Mouse (Mus musculus) bone marrow macrophage, adult 2 months (primary cell): ENCODE measurements around the gene Calhm2. TPM values are rescaled to one million over a fixed set of nuclear protein-coding genes. Genes with fewer than 3 reads are reported as not detected.

Experiments used
- H3K27ac ChIP-seq: 2 replicates; pipeline ENCODE4 v1.5.1; 2012; ENCODE audit warnings: low read depth, low read length; ENCODE audit not compliant: insufficient read depth
- H3K4me1 ChIP-seq: 2 replicates; pipeline ENCODE4 v1.6.1; 2012; ENCODE audit warnings: low read length; ENCODE audit not compliant: control insufficient read depth, insufficient read depth
- H3K4me3 ChIP-seq: 2 replicates; pipeline ENCODE4 v1.5.1; 2012; ENCODE audit warnings: mild to moderate bottlenecking, low read length, moderate library complexity; ENCODE audit not compliant: insufficient read depth
- CTCF ChIP-seq: IDR thresholded peaks from 2 replicates; pipeline ENCODE4 v1.5.1; 2012; ENCODE audit warnings: low read depth, mild to moderate bottlenecking, low read length, moderate library complexity
- POLR2A ChIP-seq: IDR thresholded peaks from 2 replicates; pipeline ENCODE4 v1.6.1; 2012; ENCODE audit warnings: mild to moderate bottlenecking, low read depth, low read length, borderline replicate concordance
- polyA plus RNA-seq: library from polyadenylated mRNA; stranded (reverse); fragments of >200 nt; gene quantifications from 2 replicates; pipeline ENCODE4 v1.2.4, GENCODE M21; 2012; ENCODE audit not compliant: missing spikeins, insufficient read depth, insufficient read length

Calhm2 gene
- polyA plus RNA-seq, 1 experiment: 27.5 TPM

GRCm38 (mm10) chr19:47130551-47131125 is 7.5 kb downstream of the Calhm2 start:
- no peak overlapping the region for H3K27ac ChIP-seq
- H3K4me3 ChIP-seq: no peak overlapping the region
- TF ChIP-seq POLR2A (no peak), CTCF (no peak)
- peaks cover 32% of the 10 kb centered on the region for H3K4me1 ChIP-seq

GRCm38 (mm10) chr19:47128835-47129234 is 9.3 kb downstream of the Calhm2 start:
- Histone ChIP-seq H3K4me3 (no peak overlapping the region), H3K4me1 (peaks cover 17% of the 10 kb centered on the region), H3K27ac (no peak overlapping the region)
- TF ChIP-seq POLR2A (no peak), CTCF (no peak)

GRCm38 (mm10) chr19:47128164-47128563 is 9.9 kb downstream of the Calhm2 start:
- Histone ChIP-seq H3K27ac (no peak overlapping the region), H3K4me3 (no peak overlapping the region), H3K4me1 (peaks cover 11% of the 10 kb centered on the region)
- no peak for TF ChIP-seq POLR2A
- no peak for TF ChIP-seq CTCF

GRCm38 (mm10) chr19:47122802-47123201 is 15.3 kb downstream of the Calhm2 start:
- H3K27ac ChIP-seq: no peak overlapping the region

GRCm38 (mm10) chr19:47121054-47121453 is 17.0 kb downstream of the Calhm2 start:
- peak; percentile 37; the same call in 1 of the 2 replicates for TF ChIP-seq CTCF
- TF ChIP-seq POLR2A: no peak
- H3K4me3 ChIP-seq: no peak overlapping the region
- H3K27ac ChIP-seq: no peak overlapping the region
- no peaks in the 10 kb centered on the region for H3K4me1 ChIP-seq

More at GRCm38 (mm10) chr19:47122802-47123201, 15.3 kb downstream of the Calhm2 start:
- H3K4me3 ChIP-seq: no peak overlapping the region
- TF ChIP-seq CTCF (peak; percentile 89), POLR2A (no peak)
- H3K4me1 ChIP-seq: no peaks in the 10 kb centered on the region

- no peak overlapping the region for H3K4me3 ChIP-seq
Observed at GRCm38 (mm10) chr19:47118634-47119033, 19.5 kb downstream of the Calhm2 start.

GRCm38 (mm10) chr19:47104641-47105271 is 33.3 kb downstream of the Calhm2 start:
- TF ChIP-seq CTCF: no peak
- no peak for TF ChIP-seq POLR2A
- Histone ChIP-seq H3K27ac (no peak overlapping the region), H3K4me1 (no peaks in the 10 kb centered on the region), H3K4me3 (no peak overlapping the region)

More at GRCm38 (mm10) chr19:47118634-47119033, 19.5 kb downstream of the Calhm2 start:
- Histone ChIP-seq H3K4me1 (no peaks in the 10 kb centered on the region), H3K27ac (no peak overlapping the region)
- TF ChIP-seq POLR2A (no peak), CTCF (no peak)

- Histone ChIP-seq H3K4me3 (no peak overlapping the region), H3K4me1 (no peaks in the 10 kb centered on the region), H3K27ac (no peak overlapping the region)
- TF ChIP-seq CTCF (no peak), POLR2A (no peak)
Observed at GRCm38 (mm10) chr19:47101080-47101479, 37.0 kb downstream of the Calhm2 start.

GRCm38 (mm10) chr19:47090550-47091156 is 47.4 kb downstream of the Calhm2 start, which contains the start of the genes Usmg5 and Pdcd11:
Gene Usmg5, minus strand, starts transcription at chr19:47090647.
Gene Pdcd11, plus strand, starts transcription at chr19:47090768.
- TF ChIP-seq CTCF (no peak), POLR2A (peak; percentile 52; the same call in 1 of the 2 replicates)
- Histone ChIP-seq H3K4me1 (peaks cover 17% of the 10 kb centered on the region), H3K4me3 (peak within 1 kb of the TSS; percentile 86), H3K27ac (peak within 1 kb of the TSS; percentile 46)

GRCm38 (mm10) chr19:47089718-47090525 is 48.2 kb downstream of the Calhm2 start:
- no peak for TF ChIP-seq POLR2A
- TF ChIP-seq CTCF: no peak
- peak overlapping the region; percentile 46 for H3K27ac ChIP-seq
- peak overlapping the region; percentile 86 for H3K4me3 ChIP-seq
- peaks cover 17% of the 10 kb centered on the region for H3K4me1 ChIP-seq
